Mouse (Mus musculus) kidney, postnatal 14 days (tissue): ENCODE data around the gene Neurl1a.

Experiments
- DNase-seq: peaks from one replicate; pipeline ENCODE4 v3.0.0; 2022; ENCODE audit warnings: mixed read lengths

Neurl1a gene

GRCm38 (mm10) chr19:47219622-47220021 is 41.0 kb downstream of the Neurl1a start:
- no peak for DNase-seq

GRCm38 (mm10) chr19:47220232-47220631 is 41.6 kb downstream of the Neurl1a start:
- DNase-seq = no peak

- DNase-seq = no peak
These were observed 42.4 kb downstream of the Neurl1a start for GRCm38 (mm10) chr19:47221006-47221405.

- no peak for DNase-seq
These were observed 43.0 kb downstream of the Neurl1a start for GRCm38 (mm10) chr19:47221500-47222153.

- DNase-seq = no peak
These were observed 43.7 kb downstream of the Neurl1a start for GRCm38 (mm10) chr19:47222154-47222840.

- no peak for DNase-seq
These were observed 44.4 kb downstream of the Neurl1a start for GRCm38 (mm10) chr19:47222841-47223557.

GRCm38 (mm10) chr19:47224743-47225142 is 46.1 kb downstream of the Neurl1a start:
- DNase-seq = peak; percentile 29

- DNase-seq = no peak
These were observed 47.2 kb downstream of the Neurl1a start for GRCm38 (mm10) chr19:47225791-47226190.

GRCm38 (mm10) chr19:47228725-47229252 is 50.2 kb downstream of the Neurl1a start:
- DNase-seq = peak; percentile 73

- no peak for DNase-seq
These were observed 50.8 kb downstream of the Neurl1a start for GRCm38 (mm10) chr19:47229461-47229860.

- no peak for DNase-seq
These were observed 51.5 kb downstream of the Neurl1a start for GRCm38 (mm10) chr19:47230082-47230481.

- DNase-seq = no peak
These were observed 52.1 kb downstream of the Neurl1a start for GRCm38 (mm10) chr19:47230682-47231081.

- DNase-seq = no peak
These were observed 52.8 kb downstream of the Neurl1a start for GRCm38 (mm10) chr19:47231389-47231788.

- no peak for DNase-seq
These were observed 53.7 kb downstream of the Neurl1a start for GRCm38 (mm10) chr19:47232077-47232865.

- DNase-seq = no peak
These were observed 54.5 kb downstream of the Neurl1a start for GRCm38 (mm10) chr19:47233087-47233486.

- no peak for DNase-seq
These were observed 61.5 kb downstream of the Neurl1a start for GRCm38 (mm10) chr19:47240076-47240475.

GRCm38 (mm10) chr19:47240957-47241356 is 62.3 kb downstream of the Neurl1a start:
- no peak for DNase-seq

- DNase-seq = no peak
These were observed 63.6 kb downstream of the Neurl1a start for GRCm38 (mm10) chr19:47242227-47242626.

GRCm38 (mm10) chr19:47245512-47245911 is 66.9 kb downstream of the Neurl1a start:
- no peak for DNase-seq

GRCm38 (mm10) chr19:47247791-47248190 is 69.2 kb downstream of the Neurl1a start:
- DNase-seq = peak; percentile 79

GRCm38 (mm10) chr19:47248296-47248695 is 69.7 kb downstream of the Neurl1a start:
- DNase-seq = no peak

GRCm38 (mm10) chr19:47248906-47249568 is 70.4 kb downstream of the Neurl1a start:
- peak; percentile 21 for DNase-seq
